Mouse (Mus musculus): ENCODE measurements at regions not wholly inside any gene's neighbourhood (a gene's known extent, or its start where the extent isn't known, plus 50 kb on each side); places are given as distances from the start of the nearest gene placed in this dataset.

DNA sequence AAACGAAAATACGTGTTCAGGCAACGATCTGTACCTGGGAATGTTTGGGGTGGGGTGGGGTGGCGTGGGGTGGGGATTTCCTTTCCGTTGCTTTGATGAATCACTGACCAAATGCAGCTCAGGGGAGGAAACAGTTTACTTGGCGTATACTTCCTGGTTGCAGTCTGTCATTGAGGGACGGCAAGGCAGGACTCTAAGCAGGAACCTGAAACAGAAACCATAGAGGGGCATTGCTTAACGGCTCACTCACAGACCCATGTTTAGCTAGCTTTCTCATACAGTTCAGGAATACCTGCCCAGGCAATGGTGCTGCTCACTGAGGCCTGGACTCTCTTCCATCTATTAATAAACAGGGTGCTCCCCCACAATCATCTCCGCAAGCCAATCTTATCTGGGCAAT is 55.1 kb upstream of the Smox start:
- no peak; a peak in 1 of 4 replicates for ATAC-seq (replicated peaks in 1 of 2; ENCODE audit: insufficient read depth in 1 of 2, low FRiP score in 2 of 2, low TSS enrichment in 1 of 2, low read depth in 1 of 2, poor library complexity in 2 of 2, severe bottlenecking in 2 of 2)

DNA sequence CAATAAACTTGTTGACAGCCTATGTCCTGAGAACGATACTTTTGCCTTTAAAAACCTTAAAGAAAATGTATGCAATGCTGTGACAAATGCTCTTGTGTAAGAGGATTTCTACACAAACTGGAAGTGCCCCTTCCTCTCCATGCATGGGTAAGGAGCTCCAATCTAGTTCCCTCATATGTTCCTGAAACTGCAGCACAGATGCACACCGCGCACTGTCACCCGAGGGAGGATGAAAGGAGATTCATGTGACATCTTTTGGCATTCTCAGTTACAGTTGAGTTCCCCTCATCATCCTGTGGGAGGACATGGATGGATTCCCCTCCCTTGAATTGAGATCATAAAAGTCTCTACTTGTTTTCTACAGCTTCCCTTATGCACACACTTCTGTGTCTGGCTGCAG is 60.8 kb upstream of the Smox start:
- ATAC-seq (replicated peaks in 1 of 2; ENCODE audit: insufficient read depth in 1 of 2, low FRiP score in 2 of 2, low TSS enrichment in 1 of 2, low read depth in 1 of 2, poor library complexity in 2 of 2, severe bottlenecking in 2 of 2): peak in 1 of 2 experiments; percentile 62; a peak in 1 of 4 replicates

DNA sequence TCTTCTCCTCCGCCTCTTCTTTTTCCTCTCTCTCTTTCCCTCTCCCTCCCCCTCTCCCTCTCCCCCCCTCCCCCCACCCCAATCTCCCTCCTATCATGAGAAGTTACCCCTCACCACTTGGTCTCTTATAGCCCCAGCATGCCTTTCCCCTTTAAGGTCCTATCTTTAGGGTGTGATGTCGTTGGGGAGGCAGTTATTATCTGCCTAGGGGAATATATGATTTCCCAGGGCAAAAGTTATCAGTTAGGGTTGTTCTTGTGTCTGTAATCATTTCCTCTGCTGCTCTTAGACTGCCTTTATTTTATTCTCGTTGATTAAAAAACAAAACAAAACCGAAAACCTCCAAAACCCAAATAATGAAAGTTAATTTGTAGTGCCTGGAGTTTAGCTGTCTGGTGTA is 63.2 kb upstream of the Smox start:
- ATAC-seq (replicated peaks in 1 of 2; ENCODE audit: insufficient read depth in 1 of 2, low FRiP score in 2 of 2, low TSS enrichment in 1 of 2, low read depth in 1 of 2, poor library complexity in 2 of 2, severe bottlenecking in 2 of 2): no peak

DNA sequence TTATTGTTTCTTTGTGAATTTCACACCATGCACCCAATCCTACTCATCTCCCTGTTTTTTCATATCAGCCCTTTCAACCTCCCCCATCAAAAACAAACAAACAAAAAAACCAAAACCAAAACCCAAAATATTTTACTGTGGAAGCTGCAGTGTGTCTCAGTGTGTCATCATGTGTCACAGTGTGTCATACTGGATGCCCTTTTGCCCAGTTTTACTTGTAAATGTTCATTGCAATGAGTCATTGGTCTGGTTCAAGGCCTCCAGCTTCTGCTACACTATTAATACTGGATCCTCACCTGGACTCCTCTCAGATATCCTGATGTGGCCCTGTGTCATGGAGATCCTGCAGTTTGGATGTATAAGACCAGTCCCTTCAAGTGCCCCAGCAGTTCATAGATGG is 64.4 kb upstream of the Smox start:
- ATAC-seq (replicated peaks in 1 of 2; ENCODE audit: insufficient read depth in 1 of 2, low FRiP score in 2 of 2, low TSS enrichment in 1 of 2, low read depth in 1 of 2, poor library complexity in 2 of 2, severe bottlenecking in 2 of 2): no peak

DNA sequence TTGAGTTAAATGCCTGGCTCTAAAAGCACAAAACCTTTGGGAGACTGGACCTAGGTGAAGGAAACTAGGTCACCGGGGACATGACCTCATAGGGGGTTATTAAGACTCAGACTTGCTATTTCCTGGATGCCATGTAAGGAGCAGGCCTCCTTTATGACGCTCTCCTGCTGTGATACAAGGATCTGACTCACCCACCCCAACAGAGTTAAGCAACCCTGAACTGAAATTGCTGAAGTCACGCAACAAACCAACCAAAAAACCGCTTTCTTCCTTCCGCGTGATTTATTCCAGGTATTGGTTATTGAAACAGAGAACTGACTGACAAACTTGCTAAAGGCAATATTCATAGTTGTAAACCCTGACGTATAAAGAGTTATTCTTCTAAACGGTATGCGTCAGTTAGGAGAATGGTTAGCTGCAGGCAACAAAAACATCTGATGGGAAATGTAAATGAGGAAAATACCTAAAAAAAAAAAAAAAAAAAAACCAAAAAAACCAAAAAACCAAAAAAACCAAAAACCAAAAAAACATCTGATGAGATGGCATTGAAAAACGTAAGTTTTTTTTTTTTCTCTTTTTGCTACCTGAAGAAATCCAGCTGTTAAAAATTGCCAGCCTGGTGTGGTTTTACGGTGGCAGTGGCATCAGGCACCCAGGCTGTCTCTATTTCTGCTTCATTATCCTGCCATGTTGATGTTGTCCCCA is 67.5 kb upstream of the Smox start:
- ATAC-seq (replicated peaks in 1 of 2; ENCODE audit: insufficient read depth in 1 of 2, low FRiP score in 2 of 2, low TSS enrichment in 1 of 2, low read depth in 1 of 2, poor library complexity in 2 of 2, severe bottlenecking in 2 of 2): peak in 1 of 2 experiments; percentile 54; a peak in 1 of 4 replicates

DNA sequence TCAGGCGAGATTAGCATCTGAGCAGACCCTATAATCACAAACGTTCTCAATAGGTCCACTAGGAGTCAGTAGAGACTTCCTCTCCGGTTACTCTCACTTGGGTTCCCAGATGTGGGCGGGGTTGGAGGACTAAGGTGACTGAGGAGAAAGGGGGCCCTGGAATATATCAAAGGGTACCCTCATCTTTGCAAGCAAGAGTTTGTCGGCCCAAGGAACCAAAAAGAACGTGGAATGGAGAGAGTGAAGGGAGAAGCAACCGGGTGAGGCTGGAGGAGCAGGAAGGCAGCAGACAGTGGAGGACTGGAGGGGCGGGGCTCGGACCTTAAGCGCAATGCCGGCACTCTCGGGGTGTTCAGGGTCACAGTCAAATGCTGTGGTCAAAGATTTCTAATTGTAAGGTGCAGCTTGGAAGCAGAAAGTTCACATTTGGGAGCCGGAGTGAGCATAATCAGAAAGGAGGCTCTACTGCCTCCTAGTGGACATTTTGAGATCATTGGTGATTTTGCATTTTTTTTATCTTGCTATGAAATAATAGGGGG is 68.3 kb upstream of the Smox start:
- peak; percentile 83 to 84 for ATAC-seq (replicated peaks in 1 of 2; ENCODE audit: insufficient read depth in 1 of 2, low FRiP score in 2 of 2, low TSS enrichment in 1 of 2, low read depth in 1 of 2, poor library complexity in 2 of 2, severe bottlenecking in 2 of 2)

DNA sequence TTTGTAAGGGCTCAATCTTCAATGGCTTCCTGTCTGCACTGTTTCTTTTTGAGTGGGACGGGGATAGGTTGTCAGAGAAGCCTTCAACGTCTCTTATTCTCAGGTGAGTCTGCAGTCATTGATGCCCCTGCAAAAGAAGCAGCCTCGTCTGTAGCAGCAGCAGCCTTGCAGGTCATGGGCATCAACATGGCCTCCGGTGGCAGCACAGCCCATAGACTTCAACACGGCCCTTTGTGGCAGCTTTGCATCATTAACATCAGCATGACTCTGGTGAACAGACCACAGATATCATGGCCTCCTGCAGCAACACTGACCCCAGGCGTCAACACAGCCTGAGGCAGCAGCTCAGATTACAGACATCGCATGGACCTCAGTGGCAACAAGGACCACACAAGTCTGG is 65.4 kb upstream of the Rnf24 start:
- no peak for ATAC-seq (replicated peaks in 1 of 2; ENCODE audit: insufficient read depth in 1 of 2, low FRiP score in 2 of 2, low TSS enrichment in 1 of 2, low read depth in 1 of 2, poor library complexity in 2 of 2, severe bottlenecking in 2 of 2)

DNA sequence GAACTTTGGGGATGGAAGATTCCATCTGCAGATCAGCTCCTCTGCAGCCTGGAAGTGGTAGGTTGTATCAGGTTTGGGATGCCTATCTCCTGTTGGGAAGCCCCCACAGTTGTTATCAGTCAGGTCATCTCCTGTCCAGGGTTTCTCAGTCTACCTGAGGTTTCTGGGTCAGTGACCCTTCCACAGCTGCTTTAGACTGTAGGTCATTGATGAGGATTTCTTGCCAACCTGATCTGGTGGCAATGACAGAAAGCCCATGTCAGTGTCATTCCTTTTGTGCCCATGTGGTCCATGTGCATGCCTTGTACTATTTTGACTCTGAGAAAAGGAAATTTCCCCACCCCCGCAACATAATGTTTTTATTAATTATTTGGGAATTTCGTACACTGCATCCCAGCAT is 64.8 kb upstream of the Rnf24 start:
- ATAC-seq (replicated peaks in 1 of 2; ENCODE audit: insufficient read depth in 1 of 2, low FRiP score in 2 of 2, low TSS enrichment in 1 of 2, low read depth in 1 of 2, poor library complexity in 2 of 2, severe bottlenecking in 2 of 2): peak in 1 of 2 experiments; percentile 33; a peak in 1 of 4 replicates

DNA sequence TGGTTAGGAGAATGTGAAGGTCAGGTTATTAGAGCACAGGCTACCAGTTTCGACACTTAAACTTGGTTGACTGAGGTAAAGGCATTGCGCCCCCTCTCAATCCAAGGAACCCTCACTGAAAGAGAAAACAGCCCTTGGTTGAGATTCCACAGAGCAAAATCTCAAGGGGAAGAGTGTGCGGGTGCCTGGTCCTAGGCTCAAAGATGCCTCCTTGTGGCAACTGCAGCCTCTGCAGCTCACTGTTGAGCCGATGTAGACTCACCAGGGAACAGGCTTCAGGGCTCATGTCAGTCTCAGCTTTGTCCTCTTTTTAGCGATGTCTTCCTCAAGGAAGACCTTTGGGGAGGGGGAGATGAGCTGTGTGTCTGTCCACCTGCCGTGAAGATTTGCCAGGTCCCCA is 63.8 kb upstream of the Rnf24 start:
- ATAC-seq (replicated peaks in 1 of 2; ENCODE audit: insufficient read depth in 1 of 2, low FRiP score in 2 of 2, low TSS enrichment in 1 of 2, low read depth in 1 of 2, poor library complexity in 2 of 2, severe bottlenecking in 2 of 2): peak; percentile 84 to 86

DNA sequence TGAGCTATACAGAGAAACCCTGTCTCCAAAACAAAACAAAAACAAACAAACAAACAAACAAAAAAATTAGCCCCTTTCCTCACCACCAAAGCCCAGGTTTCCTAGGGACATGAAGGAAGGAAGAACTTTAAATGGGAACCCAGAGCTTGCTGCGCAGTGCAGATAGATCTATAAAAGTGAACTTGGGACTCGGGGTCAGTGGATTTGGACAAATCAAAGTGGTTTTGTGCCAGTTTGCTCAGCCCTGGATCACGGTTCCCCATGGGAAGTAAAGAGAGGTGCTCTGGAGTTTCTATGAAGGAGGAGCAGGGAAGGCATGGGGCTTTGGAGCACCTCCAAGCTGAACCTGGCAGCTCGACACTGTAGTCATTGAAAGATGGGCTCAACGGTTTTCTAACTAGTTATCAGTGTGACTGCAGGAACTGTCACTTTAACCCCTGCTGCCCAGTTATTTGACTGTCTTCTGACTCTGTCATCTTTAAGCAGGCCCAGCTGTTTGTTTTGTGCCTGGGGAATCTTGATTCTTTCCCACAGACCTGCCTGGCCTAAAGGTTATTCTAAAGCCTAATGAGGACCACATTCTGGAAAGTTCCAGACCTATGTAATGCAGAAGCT is 58.3 kb upstream of the Rnf24 start:
- no peak for ATAC-seq (replicated peaks in 1 of 2; ENCODE audit: insufficient read depth in 1 of 2, low FRiP score in 2 of 2, low TSS enrichment in 1 of 2, low read depth in 1 of 2, poor library complexity in 2 of 2, severe bottlenecking in 2 of 2)

DNA sequence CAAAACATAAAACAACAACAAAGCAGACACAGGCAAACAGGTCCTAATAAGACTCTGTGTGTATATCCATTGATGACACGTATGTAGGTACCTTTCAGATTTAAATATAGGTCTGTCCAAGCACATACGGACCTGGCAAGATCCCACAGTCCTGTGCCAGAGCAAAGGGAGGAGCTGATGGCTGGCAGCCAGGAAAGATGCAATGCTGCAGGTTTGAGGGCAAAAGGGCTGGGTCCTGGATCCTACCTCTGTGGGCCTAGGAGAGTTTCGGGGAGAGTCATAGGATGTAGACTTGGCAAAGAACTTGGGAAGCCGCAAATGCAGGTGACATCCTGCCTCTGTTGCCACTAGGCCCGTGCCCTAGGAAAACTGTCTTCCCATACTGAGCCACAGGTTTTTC is 54.6 kb upstream of the Rnf24 start:
- no peak for ATAC-seq (replicated peaks in 1 of 2; ENCODE audit: insufficient read depth in 1 of 2, low FRiP score in 2 of 2, low TSS enrichment in 1 of 2, low read depth in 1 of 2, poor library complexity in 2 of 2, severe bottlenecking in 2 of 2)

DNA sequence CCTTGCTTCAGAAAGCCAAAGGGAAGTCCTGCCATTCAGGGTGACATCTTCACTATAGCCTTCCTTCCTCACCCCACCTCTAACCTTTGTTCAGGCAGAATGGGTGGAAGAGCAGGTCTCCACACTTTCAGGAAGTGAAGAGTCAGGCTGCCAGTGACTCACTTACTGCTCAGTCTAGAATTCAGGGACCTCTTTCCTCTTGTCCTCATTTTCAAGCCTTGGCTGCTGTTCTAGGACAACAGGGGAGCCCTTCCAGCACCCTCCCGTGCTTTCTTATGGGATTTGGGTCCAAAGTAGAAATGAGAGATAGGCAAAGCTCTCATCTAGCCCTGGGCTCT is 51.5 kb upstream of the Rnf24 start:
- no peak for ATAC-seq (replicated peaks in 1 of 2; ENCODE audit: insufficient read depth in 1 of 2, low FRiP score in 2 of 2, low TSS enrichment in 1 of 2, low read depth in 1 of 2, poor library complexity in 2 of 2, severe bottlenecking in 2 of 2)

DNA sequence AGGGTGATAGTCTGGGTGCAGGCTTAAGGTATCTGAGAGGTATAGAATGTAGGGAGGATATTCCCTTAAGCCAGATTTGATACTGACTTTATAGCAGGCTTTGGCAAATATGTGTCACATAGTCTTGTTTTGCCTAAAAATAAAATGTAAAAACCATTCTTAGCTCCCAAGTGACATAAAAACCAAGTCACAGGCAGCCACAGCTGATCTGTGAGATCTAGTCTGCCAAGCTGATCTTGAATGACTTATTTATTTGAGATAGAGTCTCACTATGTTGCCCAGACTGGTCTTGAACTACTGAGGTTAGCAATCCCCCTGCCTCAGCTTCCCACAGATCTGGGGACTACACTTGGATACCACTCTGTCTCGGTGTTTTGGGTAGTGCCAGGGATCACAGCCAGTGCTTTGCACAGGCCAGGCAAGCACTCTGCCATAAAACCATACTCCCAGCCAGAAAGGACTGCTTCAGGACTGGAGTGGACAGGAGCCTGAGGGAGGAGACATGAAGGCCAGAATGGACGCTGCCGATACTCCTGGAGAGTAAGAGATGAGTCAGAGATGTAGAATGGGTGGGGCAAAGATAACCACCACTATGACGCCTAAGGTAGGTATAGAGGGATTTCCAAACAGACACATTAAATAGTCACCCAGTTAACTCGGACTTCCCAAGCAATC is 51.0 kb upstream of the Rnf24 start:
- ATAC-seq (replicated peaks in 1 of 2; ENCODE audit: insufficient read depth in 1 of 2, low FRiP score in 2 of 2, low TSS enrichment in 1 of 2, low read depth in 1 of 2, poor library complexity in 2 of 2, severe bottlenecking in 2 of 2): no peak
